ENCODE assay signal across 10 mouse cellular contexts in genomic region chr19:5945891-5946290, GRCm38 (mm10). TPM values are rescaled to one million over a fixed set of nuclear protein-coding genes. Genes with fewer than 3 reads are reported as not detected.
DNase-seq lines count a peak whose midpoint lies in the region; ATAC-seq and TF ChIP-seq lines count a peak whose summit lies in the region.
"Had no signal": no experiment of that assay in that cellular context is flagged by ENCODE, and none has a peak within 500 bp of the region (broad histone marks: within the 10 kb centered on the region; RNA-seq: fewer than 3 reads in every experiment).

No protein-coding gene starts in this region.

- WGBS in kidney, adult 2 months, result 56% methylated on average over 8 of the region's 8 CpGs
- 54% methylated on average over 8 of the region's 8 CpGs for WGBS in heart, embryonic 12.5 days
- WGBS in lung, adult 2 months, result 21% methylated on average over 8 of the region's 8 CpGs

- H3K27me3 ChIP-seq in kidney, adult 2 months (replicated peaks; ENCODE audit: control insufficient read depth, insufficient read depth, low read length), result no peaks in the 10 kb centered on the region
- no peaks in the 10 kb centered on the region for H3K27me3 ChIP-seq in heart, embryonic 12.5 days (replicated peaks)
- H3K27me3 ChIP-seq: CH12.LX had no signal

- H3K27ac ChIP-seq in kidney, adult 2 months (ENCODE audit: insufficient read depth, low read depth, low read length), result peak overlapping the region; percentile 58
- H3K27ac ChIP-seq in brown adipose tissue, adult 24 weeks (replicated peaks; ENCODE audit: low read depth, low read length), result peak overlapping the region; percentile 83
- H3K27ac ChIP-seq in heart, embryonic 12.5 days (ENCODE audit: poor library complexity, severe bottlenecking), result peak overlapping the region; percentile 83

- H3K4me1 ChIP-seq in kidney, adult 2 months (ENCODE audit: control insufficient read depth, insufficient read depth, low read length), result peaks cover 13% of the 10 kb centered on the region
- peaks cover 49% of the 10 kb centered on the region for H3K4me1 ChIP-seq in brown adipose tissue, adult 24 weeks (ENCODE audit: control insufficient read depth, insufficient read depth, insufficient read length, low read length)
- peaks cover 50% of the 10 kb centered on the region for H3K4me1 ChIP-seq in heart, embryonic 12.5 days (replicated peaks)
- H3K4me1 ChIP-seq in lung, adult 2 months (ENCODE audit: control insufficient read depth, insufficient read depth, low read length), result peaks cover 26% of the 10 kb centered on the region

- peak overlapping the region; percentile 24; the same call in 1 of the 2 replicates for H3K4me2 ChIP-seq in heart, embryonic 12.5 days

- H3K4me3 ChIP-seq in kidney, adult 2 months (ENCODE audit: insufficient read depth, low read depth, low read length), result no peak overlapping the region
- H3K4me3 ChIP-seq in brown adipose tissue, adult 24 weeks (ENCODE audit: insufficient read depth, low read depth, low read length), result no peak overlapping the region
- no peak overlapping the region for H3K4me3 ChIP-seq in heart, embryonic 12.5 days
- no peak overlapping the region for H3K4me3 ChIP-seq in lung, adult 2 months (replicated peaks; ENCODE audit: extremely low read depth, low read depth, low read length)

- H3K36me3 ChIP-seq in kidney, adult 2 months (ENCODE audit: control insufficient read depth, insufficient read depth, low read length), result no peaks in the 10 kb centered on the region
- H3K36me3 ChIP-seq in heart, embryonic 12.5 days, result peaks cover 53% of the 10 kb centered on the region

- no peak for TF ChIP-seq CTCF in kidney, adult 2 months (conservative IDR thresholded peaks at IDR 0.05; ENCODE audit: insufficient read depth, insufficient read length, low read depth, low read length)
- no peak for TF ChIP-seq CTCF in lung, adult 2 months (IDR thresholded peaks at IDR 0.05; ENCODE audit: insufficient read depth, low read length)

- 0 out of 2 replicates have a peak overlapping the region, but pooled peaks have one; percentile 32 for H3K9ac ChIP-seq in heart, embryonic 12.5 days

- no peak for ATAC-seq in heart, embryonic 12.5 days (ENCODE audit: insufficient number of reproducible peaks, low FRiP score)

- peak; percentile 38 for DNase-seq in kidney, adult 2 months
- no peak for DNase-seq in kidney, postnatal 14 days
- DNase-seq in lung, adult 2 months, result peak; percentile 34
- DNase-seq in thymus, adult 18-20 months, result no peak
- no peak for DNase-seq in spleen, postnatal 4 days (ENCODE audit: low spot score in 2 of 2)
- DNase-seq in left cerebral cortex, adult 11 months (ENCODE audit: low spot score), result no peak

- no peak for TF ChIP-seq POLR2A in kidney, adult 2 months (IDR thresholded peaks at IDR 0.05; ENCODE audit: low read depth, low read length)
- no peak for TF ChIP-seq POLR2A in lung, adult 2 months (IDR thresholded peaks at IDR 0.05; ENCODE audit: borderline replicate concordance, extremely low read depth, low read depth, low read length)

- H3K9me3 ChIP-seq in heart, embryonic 12.5 days (replicated peaks), result no peaks in the 10 kb centered on the region

RNA-seq across cellular contexts. Expression of gene Pola2, which starts 18.1 kb away (rescaled TPM):
- 24.9 and 26.2 TPM in 2 replicates for polyA plus RNA-seq in kidney, adult 2 months (2012; rRNA removed)
- polyA plus RNA-seq in brown adipose tissue, adult 24 weeks (2012; ENCODE audit: insufficient read depth, insufficient read length, missing spikeins), result 6.5 and 7.0 TPM in 2 replicates
- polyA plus RNA-seq in heart, embryonic 12.5 days (2016; fragmentation: Nextera tagmentation; extraction: Ambion mirVana), result 49.3 and 51.1 TPM in 2 replicates
- 30.5 and 32.7 TPM in 2 replicates for polyA plus RNA-seq in lung, adult 2 months (2012; rRNA removed)

RNA-seq across cellular contexts. Expression of gene Cdc42ep2, which starts 21.3 kb away (rescaled TPM):
- 12.0 and 12.2 TPM in 2 replicates for polyA plus RNA-seq in kidney, adult 2 months (2012; rRNA removed)
- polyA plus RNA-seq in brown adipose tissue, adult 24 weeks (2012; ENCODE audit: insufficient read depth, insufficient read length, missing spikeins), result 4.0 and 5.4 TPM in 2 replicates
- 6.5 and 7.3 TPM in 2 replicates for polyA plus RNA-seq in heart, embryonic 12.5 days (2016; fragmentation: Nextera tagmentation; extraction: Ambion mirVana)
- polyA plus RNA-seq in lung, adult 2 months (2012; rRNA removed), result 22.2 and 24.1 TPM in 2 replicates

RNA-seq across cellular contexts. Expression of gene Dpf2, which starts 33.1 kb away (rescaled TPM):
- 71.5 and 79.7 TPM in 2 replicates for polyA plus RNA-seq in kidney, adult 2 months (2012; rRNA removed)
- 22.6 and 36.6 TPM in 2 replicates for polyA plus RNA-seq in brown adipose tissue, adult 24 weeks (2012; ENCODE audit: insufficient read depth, insufficient read length, missing spikeins)
- 111 and 118 TPM in 2 replicates for polyA plus RNA-seq in heart, embryonic 12.5 days (2016; fragmentation: Nextera tagmentation; extraction: Ambion mirVana)
- 87.1 and 103 TPM in 2 replicates for polyA plus RNA-seq in lung, adult 2 months (2012; rRNA removed)

RNA-seq across cellular contexts. Expression of gene Slc22a20, which starts 40.1 kb away (rescaled TPM):
- polyA plus RNA-seq in kidney, adult 2 months (2012; rRNA removed), result not detected in 2 replicates
- polyA plus RNA-seq in brown adipose tissue, adult 24 weeks (2012; ENCODE audit: insufficient read depth, insufficient read length, missing spikeins), result not detected in 2 replicates
- not detected in 2 replicates for polyA plus RNA-seq in heart, embryonic 12.5 days (2016; fragmentation: Nextera tagmentation; extraction: Ambion mirVana)
- not detected in 2 replicates for polyA plus RNA-seq in lung, adult 2 months (2012; rRNA removed)
- polyA plus RNA-seq: brain, embryonic 14.5 days had no signal

RNA-seq across cellular contexts. Expression of gene Tigd3, which starts 51.9 kb away (rescaled TPM):
- polyA plus RNA-seq in kidney, adult 2 months (2012; rRNA removed), result 0.52 and 0.73 TPM in 2 replicates
- polyA plus RNA-seq in brown adipose tissue, adult 24 weeks (2012; ENCODE audit: insufficient read depth, insufficient read length, missing spikeins), result not detected in 2 replicates
- polyA plus RNA-seq in heart, embryonic 12.5 days (2016; fragmentation: Nextera tagmentation; extraction: Ambion mirVana), result 1.5 and 1.9 TPM in 2 replicates
- 1.1 and 1.2 TPM in 2 replicates for polyA plus RNA-seq in lung, adult 2 months (2012; rRNA removed)

Comparison
In these comparisons a context has a peak if more than half of its experiments do, and no peak if none do; other contexts are left out.
1. DNase-seq: peak in kidney, adult 2 months (single experiment) and lung, adult 2 months (single experiment); none in kidney, postnatal 14 days (single experiment), thymus, adult 18-20 months (0 of 2), spleen, postnatal 4 days (0 of 2) and left cerebral cortex, adult 11 months (single experiment).
2. Peak in every context shown above with its lines, with median percentiles within 50 percentile points of each other: H3K27ac ChIP-seq.